Mouse (Mus musculus) intestine, embryonic 14.5 days (tissue): ENCODE results near the gene Mapt. TPM values are rescaled to one million over a fixed set of nuclear protein-coding genes. Genes with fewer than 3 reads are reported as not detected.

ENCODE experiments used
- ATAC-seq: fragments of 200-750 bp; cut with Nextera tagmentation; replicated peaks from 2 replicates; pipeline ENCODE4 v1.8.0; 2017; ENCODE audit warnings: low read depth, moderate number of reproducible peaks, moderate TSS enrichment, moderate library complexity; ENCODE audit not compliant: low FRiP score, low TSS enrichment
- DNase-seq: peaks from one replicate; pipeline ENCODE4 v3.0.0-alpha.2; 2018; ENCODE audit warnings: low spot score
- H3K27ac ChIP-seq: fragments of 300-500 bp; sonication (generic); 2 replicates; pipeline ENCODE4 v1.5.1; 2014; ENCODE audit warnings: low read depth, mild to moderate bottlenecking, control low read depth
- H3K27me3 ChIP-seq: fragments of 300-500 bp; sonication (generic); replicated peaks from 2 replicates; pipeline ENCODE4 v1.6.1; 2014; ENCODE audit warnings: low read length, control low read depth; ENCODE audit not compliant: control insufficient read depth, insufficient read depth
- H3K36me3 ChIP-seq: fragments of 300-500 bp; sonication (generic); 2 replicates; pipeline ENCODE4 v1.6.1; 2014; ENCODE audit warnings: low read length, control low read depth; ENCODE audit not compliant: control insufficient read depth, insufficient read depth
- H3K4me1 ChIP-seq: fragments of 300-500 bp; sonication (generic); replicated peaks from 2 replicates; pipeline ENCODE4 v1.6.1; 2014; ENCODE audit warnings: low read length, control low read depth, mixed read lengths; ENCODE audit not compliant: control insufficient read depth, insufficient read depth
- H3K4me2 ChIP-seq: fragments of 300-500 bp; sonication (generic); 2 replicates; pipeline ENCODE4 v1.6.1; 2014; ENCODE audit warnings: low read length
- H3K4me3 ChIP-seq: fragments of 300-500 bp; sonication (generic); 2 replicates; pipeline ENCODE4 v1.5.1; 2014; ENCODE audit warnings: low read depth, low read length, control low read depth, mixed read lengths
- H3K9ac ChIP-seq: fragments of 300-500 bp; sonication (generic); 2 replicates; pipeline ENCODE4 v1.6.1; 2014; ENCODE audit warnings: mild to moderate bottlenecking, low read length
- H3K9me3 ChIP-seq: fragments of 300-500 bp; sonication (generic); 2 replicates; pipeline ENCODE4 v1.6.1; 2016; ENCODE audit warnings: low read length, control low read depth; ENCODE audit not compliant: control insufficient read depth
- whole genome bisulfite sequencing: fragments of 180-500 bp; shearing (Covaris S2); extraction: QIAGEN DNeasy Blood & Tissue Kit; methylation state at CpG from one replicate; pipeline ENCODE4 v1.1.7; 2014; 5-methylcytosine and 5-hydroxymethylcytosine counted together
- polyA plus RNA-seq: library from polyadenylated mRNA; unstranded; fragments of >200 nt; fragmentation: Nextera tagmentation; extraction: Ambion mirVana; gene quantifications from 2 replicates; pipeline ENCODE4 v1.2.1, GENCODE M21; 2014

Mapt gene
- polyA plus RNA-seq, 1 experiment from 2014 or later, result 16.8 TPM

- no peaks in the 10 kb centered on the region for H3K36me3 ChIP-seq
- no peak overlapping the region for H3K4me2 ChIP-seq
- H3K4me1 ChIP-seq, result no peaks in the 10 kb centered on the region
- ATAC-seq (no peak), DNase-seq (no peak)
- H3K27ac ChIP-seq, result no peak overlapping the region
- H3K9ac ChIP-seq, result no peak overlapping the region
- H3K27me3 ChIP-seq, result no peaks in the 10 kb centered on the region
- 86% methylated on average over 9 of the region's 9 CpGs for WGBS
- no peak overlapping the region for H3K4me3 ChIP-seq
- H3K9me3 ChIP-seq, result no peaks in the 10 kb centered on the region
Measured at GRCm38 (mm10) chr11:104223301-104223700, 7.9 kb upstream of the Mapt start.

GRCm38 (mm10) chr11:104229391-104229790 lies 1.8 kb upstream of the Mapt start:
- DNase-seq (no peak), ATAC-seq (no peak)
- Histone ChIP-seq H3K27ac (no peak overlapping the region), H3K4me3 (no peak overlapping the region), H3K9me3 (no peaks in the 10 kb centered on the region), H3K4me2 (no peak overlapping the region), H3K36me3 (no peaks in the 10 kb centered on the region), H3K4me1 (no peaks in the 10 kb centered on the region; the same call in 1 of the 2 replicates), H3K9ac (no peak overlapping the region), H3K27me3 (peaks cover 28% of the 10 kb centered on the region)
- 73% methylated on average over 4 of the region's 4 CpGs for WGBS

- H3K36me3 ChIP-seq, result no peaks in the 10 kb centered on the region
- no peaks in the 10 kb centered on the region for H3K9me3 ChIP-seq
- DNase-seq, result peak; percentile 65
- H3K4me3 ChIP-seq, result peak overlapping the region; percentile 59
- WGBS, result 9% methylated on average over 9 of the region's 9 CpGs
- peaks cover 36% of the 10 kb centered on the region for H3K27me3 ChIP-seq
- H3K4me1 ChIP-seq, result no peaks in the 10 kb centered on the region; the same call in 1 of the 2 replicates
- H3K27ac ChIP-seq, result no peak overlapping the region
- H3K9ac ChIP-seq, result no peak overlapping the region
- peak overlapping the region; percentile 97 for H3K4me2 ChIP-seq
- no peak for ATAC-seq
Measured at GRCm38 (mm10) chr11:104230066-104230778, 968 bp upstream of the Mapt start.

- no peaks in the 10 kb centered on the region for H3K36me3 ChIP-seq
- H3K27ac ChIP-seq, result no peak overlapping the region
- DNase-seq, result peak; percentile 77
- H3K9me3 ChIP-seq, result no peaks in the 10 kb centered on the region
- H3K27me3 ChIP-seq, result peaks cover 54% of the 10 kb centered on the region
- ATAC-seq, result no peak
- peak overlapping the region; percentile 97 for H3K4me2 ChIP-seq
- WGBS, result 1% methylated on average over 71 of the region's 72 CpGs
- H3K9ac ChIP-seq, result no peak overlapping the region
- no peaks in the 10 kb centered on the region; the same call in 1 of the 2 replicates for H3K4me1 ChIP-seq
- peak overlapping the region; percentile 59 for H3K4me3 ChIP-seq
Measured at GRCm38 (mm10) chr11:104232141-104233061, 1.2 kb downstream of the Mapt start.

GRCm38 (mm10) chr11:104233101-104233500 lies 1.9 kb downstream of the Mapt start:
- H3K4me3 ChIP-seq, result peak overlapping the region; percentile 59; the same call in 1 of the 2 replicates
- no peak overlapping the region for H3K27ac ChIP-seq
- H3K4me1 ChIP-seq, result no peaks in the 10 kb centered on the region; the same call in 1 of the 2 replicates
- DNase-seq (no peak), ATAC-seq (no peak)
- 0% methylated on average over 10 of the region's 10 CpGs for WGBS
- peaks cover 55% of the 10 kb centered on the region for H3K27me3 ChIP-seq
- peak overlapping the region; percentile 97; the same call in 1 of the 2 replicates for H3K4me2 ChIP-seq
- no peak overlapping the region for H3K9ac ChIP-seq
- H3K9me3 ChIP-seq, result no peaks in the 10 kb centered on the region
- no peaks in the 10 kb centered on the region for H3K36me3 ChIP-seq

- Histone ChIP-seq H3K9me3 (no peaks in the 10 kb centered on the region), H3K27me3 (peaks cover 55% of the 10 kb centered on the region), H3K27ac (no peak overlapping the region), H3K9ac (no peak overlapping the region), H3K36me3 (no peaks in the 10 kb centered on the region), H3K4me3 (no peak overlapping the region), H3K4me2 (no peak overlapping the region), H3K4me1 (no peaks in the 10 kb centered on the region; the same call in 1 of the 2 replicates)
- DNase-seq (no peak), ATAC-seq (no peak)
- 6% methylated on average over 30 of the region's 30 CpGs for WGBS
Measured at GRCm38 (mm10) chr11:104233574-104234206, 2.5 kb downstream of the Mapt start.

GRCm38 (mm10) chr11:104234680-104235079 lies 3.5 kb downstream of the Mapt start:
- 36% methylated on average over 6 of the region's 6 CpGs for WGBS
- Histone ChIP-seq H3K4me2 (no peak overlapping the region), H3K4me1 (no peaks in the 10 kb centered on the region; the same call in 1 of the 2 replicates), H3K9ac (no peak overlapping the region), H3K36me3 (no peaks in the 10 kb centered on the region), H3K27ac (no peak overlapping the region), H3K4me3 (no peak overlapping the region), H3K9me3 (no peaks in the 10 kb centered on the region), H3K27me3 (peaks cover 55% of the 10 kb centered on the region)
- DNase-seq, result no peak
- no peak for ATAC-seq

GRCm38 (mm10) chr11:104235881-104236280 lies 4.7 kb downstream of the Mapt start:
- Histone ChIP-seq H3K9ac (no peak overlapping the region), H3K4me3 (no peak overlapping the region), H3K27ac (no peak overlapping the region), H3K9me3 (no peaks in the 10 kb centered on the region), H3K27me3 (peaks cover 55% of the 10 kb centered on the region), H3K36me3 (no peaks in the 10 kb centered on the region), H3K4me2 (no peak overlapping the region), H3K4me1 (no peaks in the 10 kb centered on the region; the same call in 1 of the 2 replicates)
- no peak for ATAC-seq
- 75% methylated on average over 2 of the region's 2 CpGs for WGBS
- no peak for DNase-seq
